Mouse (Mus musculus) heart, postnatal 10 days (tissue): Measurements from ENCODE around the gene Lbh. TPM values are rescaled to one million over a fixed set of nuclear protein-coding genes. Genes with fewer than 3 reads are reported as not detected.

Experiments used
- DNase-seq, 2 experiments: peaks; one replicate each; pipeline ENCODE4 v3.0.0; 2021
- intact Hi-C: fragments of 180-260 bp; cut with DNase I; formaldehyde crosslinking; loops from one replicate; pipeline ENCODE4 v1.15.1; 2025
- total RNA-seq, 2 experiments: library from RNA; stranded (reverse); gene quantifications; 2 replicates each; pipeline ENCODE4 v1.2.3; 2021

Lbh gene
- total RNA-seq, 2 experiments from 2014 or later: 456 to 731 TPM

DNA sequence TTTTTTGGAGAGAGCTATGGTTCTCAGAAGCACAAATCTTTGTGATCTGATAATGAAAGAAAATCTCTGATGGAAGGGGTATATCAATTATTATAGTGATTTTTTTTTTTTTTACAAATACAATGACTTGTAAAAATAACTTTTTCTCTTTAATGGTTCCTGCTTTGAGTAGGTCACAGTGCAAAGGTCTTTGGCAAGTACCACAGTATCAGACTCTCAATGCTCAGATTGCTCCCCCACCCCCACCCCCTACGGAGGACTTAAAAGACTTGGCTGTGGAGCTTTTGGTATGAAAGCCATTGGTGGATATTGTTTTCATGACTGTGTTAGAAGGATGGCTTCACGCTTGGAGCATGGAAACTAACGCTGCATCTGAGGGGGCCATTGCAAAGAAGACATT is 18.2 kb downstream of the Lbh start:
- intact Hi-C loops: loop anchor here (2.0 kb wide), 1 partner anchor 14 kb away; no protein-coding TSS in a partner anchor
- DNase-seq: no peak

DNA sequence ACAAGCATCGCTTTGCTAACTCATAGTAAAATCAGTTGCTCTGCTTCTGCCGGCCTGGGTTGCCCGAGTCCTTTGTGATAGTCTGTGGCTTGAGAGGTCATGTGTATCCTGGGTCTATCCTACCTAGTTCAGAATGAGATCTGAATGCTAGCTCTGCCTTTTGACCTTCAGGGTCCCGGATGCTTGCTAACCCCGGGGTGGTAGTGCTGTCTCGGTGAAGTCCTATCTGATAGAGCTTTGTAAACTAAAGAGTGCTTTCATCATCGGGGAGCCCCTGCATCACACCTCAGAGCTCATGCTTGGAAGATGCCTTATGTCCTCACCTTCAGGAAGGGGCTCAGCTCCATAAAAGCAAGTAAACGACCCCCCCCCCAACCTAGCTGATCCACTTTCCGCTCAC is 19.1 kb downstream of the Lbh start:
- intact Hi-C loops: loop anchor here (2.0 kb wide), 1 partner anchor 14 kb away; no protein-coding TSS in a partner anchor
- DNase-seq: no peak

DNA sequence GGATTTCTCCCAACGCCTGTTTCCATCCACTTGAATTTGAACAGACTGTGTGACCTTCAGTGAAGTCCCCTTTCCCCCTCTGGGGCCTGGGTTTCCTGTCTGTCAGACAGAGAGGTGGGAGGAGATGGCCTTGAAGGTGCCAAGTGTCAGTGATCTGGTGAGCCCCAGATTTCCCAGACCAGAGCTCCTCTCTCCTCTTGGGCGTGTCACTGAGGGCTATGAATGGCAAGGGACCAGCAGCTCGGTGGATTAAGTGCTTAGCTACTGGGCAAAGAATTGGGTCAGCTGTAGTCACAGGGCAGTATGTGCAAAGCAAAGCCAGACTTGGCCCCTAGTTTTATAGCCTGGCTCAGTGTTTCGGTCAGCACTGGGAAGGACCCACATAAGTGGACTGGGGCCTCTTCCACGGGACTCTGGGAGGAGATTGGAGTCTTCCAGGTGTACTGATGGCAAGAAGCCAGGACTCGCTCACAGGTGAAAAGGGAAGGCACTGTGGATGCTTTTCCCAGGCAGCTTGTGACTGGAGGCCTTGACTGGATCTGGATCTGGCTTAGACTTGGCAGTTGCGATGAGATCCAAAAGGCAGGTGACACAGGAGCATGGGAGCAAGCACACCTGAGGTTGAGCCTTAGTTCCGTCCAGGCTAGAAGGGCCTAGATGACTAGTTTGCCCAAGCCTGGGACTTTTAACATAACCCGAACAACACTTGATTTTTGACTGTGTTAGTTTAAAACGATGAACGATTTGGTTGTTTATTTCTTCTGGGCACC is 20.1 kb downstream of the Lbh start:
- peak; percentile 63 to 72 for DNase-seq
- intact Hi-C loops: loop anchor here (2.0 kb wide), 1 partner anchor 39 kb away; no protein-coding TSS in a partner anchor

DNA sequence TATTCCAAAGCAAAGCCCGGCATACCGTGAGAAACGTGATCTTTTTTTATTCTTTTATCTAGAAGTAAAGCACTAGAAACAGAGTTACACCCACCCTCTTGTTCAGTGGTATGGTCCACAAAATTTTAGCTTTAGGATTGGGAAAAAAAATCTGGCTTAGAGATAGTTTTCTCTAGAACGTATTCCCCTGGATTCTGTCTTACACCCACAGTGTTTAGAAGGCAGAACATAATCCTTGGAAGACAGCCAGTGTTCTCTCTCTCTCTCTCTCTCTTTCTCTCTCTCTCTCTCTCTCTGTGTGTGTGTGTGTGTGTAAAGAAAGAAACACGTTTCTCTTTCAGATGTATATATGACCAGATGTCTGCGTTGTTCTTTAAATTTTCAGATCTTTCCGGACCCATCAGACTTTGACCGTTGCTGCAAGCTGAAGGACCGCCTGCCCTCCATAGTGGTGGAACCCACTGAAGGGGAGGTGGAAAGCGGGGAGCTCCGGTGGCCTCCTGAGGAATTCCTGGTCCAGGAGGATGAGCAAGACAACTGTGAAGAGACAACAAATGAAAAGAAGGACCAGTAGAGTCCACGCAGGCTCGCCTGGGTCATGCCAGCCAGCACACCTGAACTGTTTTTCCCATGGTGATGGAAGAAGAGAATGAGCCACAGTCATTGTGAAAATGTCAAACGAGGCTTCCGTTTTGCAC is 20.9 kb downstream of the Lbh start:
- DNase-seq: no peak
- intact Hi-C loops: loop anchor here (2.0 kb wide), 1 partner anchor 38 kb away; no protein-coding TSS in a partner anchor

DNA sequence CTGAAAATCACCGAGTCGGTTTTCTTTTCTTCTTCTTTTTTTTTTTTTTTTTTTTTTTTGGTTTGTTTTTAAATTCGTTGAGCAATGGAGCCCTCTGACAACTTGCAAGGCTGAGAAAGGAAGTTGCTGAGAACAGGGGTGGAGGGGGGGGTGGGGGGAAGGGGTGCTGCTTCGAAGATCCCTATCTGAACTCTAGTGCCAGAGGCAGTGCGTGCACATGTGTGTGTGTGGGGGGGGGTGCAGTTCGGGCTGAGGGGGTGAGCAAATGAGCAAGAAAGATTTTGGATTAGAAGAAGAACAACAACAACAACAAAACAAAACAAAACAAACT is 21.4 kb downstream of the Lbh start:
- DNase-seq: no peak
- intact Hi-C loops: loop anchor here (2.0 kb wide), 1 partner anchor 37 kb away; no protein-coding TSS in a partner anchor

DNA sequence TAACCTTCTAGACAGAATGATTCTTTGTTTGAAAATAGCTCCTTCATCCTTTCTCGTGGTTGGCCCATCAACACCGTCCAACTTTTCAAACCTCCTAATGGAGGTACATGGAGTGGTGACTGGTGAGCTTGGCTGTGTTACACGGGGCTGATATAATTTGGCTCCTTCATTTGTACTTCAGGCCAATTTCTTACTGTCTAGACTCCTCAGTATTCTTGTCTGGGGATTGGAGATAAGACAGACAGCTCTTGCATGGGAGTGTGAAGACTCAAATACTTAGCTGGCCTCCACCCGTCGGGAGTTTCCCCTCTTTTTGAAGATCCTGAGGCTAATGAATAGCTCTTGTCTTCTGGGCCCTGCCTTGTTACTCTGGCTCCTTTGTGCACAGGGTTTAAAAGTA is 26.3 kb downstream of the Lbh start:
- no peak for DNase-seq

DNA sequence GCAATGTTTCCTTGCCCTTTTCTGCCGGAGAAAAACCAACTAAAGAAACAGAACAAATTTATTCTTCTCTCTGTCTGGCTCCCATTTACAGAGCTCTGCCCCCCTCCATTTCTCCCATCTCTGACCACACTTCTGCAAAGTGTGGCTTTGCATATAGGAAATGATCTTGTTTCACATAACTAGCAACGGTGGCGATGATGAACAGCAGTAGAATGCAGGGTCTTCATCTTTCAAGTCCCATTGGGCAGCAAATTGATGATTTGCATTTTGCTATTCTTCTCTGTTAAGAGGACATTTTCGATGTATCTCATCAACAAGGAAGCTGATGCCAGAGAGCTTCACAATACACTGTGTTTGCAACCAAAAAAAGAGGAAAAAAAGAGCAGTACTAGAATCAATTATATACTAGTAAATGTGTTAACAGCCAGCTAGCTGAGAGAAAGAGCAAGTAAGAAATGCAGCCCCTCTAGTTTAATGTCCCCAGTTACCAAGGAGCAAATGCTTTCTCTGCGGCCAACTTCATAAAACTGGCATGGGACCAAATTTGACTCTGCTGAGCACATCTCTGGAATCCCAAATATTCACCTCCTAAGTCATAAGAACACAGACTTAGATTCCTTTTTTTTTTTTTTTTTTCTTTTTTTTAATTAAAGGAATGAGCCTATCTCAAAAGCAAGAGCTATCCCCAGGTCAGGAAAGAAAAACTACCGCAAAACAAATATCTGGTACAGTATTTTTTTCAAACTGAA is 29.2 kb downstream of the Lbh start:
- no peak for DNase-seq
- intact Hi-C loops: no loop called here

More for the DNA sequence above, 26.3 kb downstream of the Lbh start:
- intact Hi-C loops: no loop called here

DNA sequence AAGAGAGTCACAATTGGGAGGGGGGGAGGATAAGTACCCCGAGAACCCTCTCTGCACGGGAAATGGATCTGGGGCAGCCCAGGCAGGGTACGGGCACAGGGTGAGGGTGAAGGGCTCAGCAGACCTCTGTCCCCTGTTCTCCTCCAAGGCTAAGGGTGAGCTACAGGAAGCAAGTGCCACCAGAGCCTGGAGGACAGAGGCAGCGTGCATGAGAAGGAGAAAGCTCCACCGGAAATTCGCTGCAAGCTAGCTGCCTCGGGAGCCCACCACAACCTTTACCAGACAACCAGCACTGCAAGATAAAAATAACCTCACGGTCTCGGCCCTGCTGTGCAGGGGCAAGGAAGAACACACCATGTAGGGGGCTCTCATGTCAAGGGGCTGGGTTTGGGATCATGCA is 30.0 kb downstream of the Lbh start:
- intact Hi-C loops: no loop called here
- DNase-seq: no peak

DNA sequence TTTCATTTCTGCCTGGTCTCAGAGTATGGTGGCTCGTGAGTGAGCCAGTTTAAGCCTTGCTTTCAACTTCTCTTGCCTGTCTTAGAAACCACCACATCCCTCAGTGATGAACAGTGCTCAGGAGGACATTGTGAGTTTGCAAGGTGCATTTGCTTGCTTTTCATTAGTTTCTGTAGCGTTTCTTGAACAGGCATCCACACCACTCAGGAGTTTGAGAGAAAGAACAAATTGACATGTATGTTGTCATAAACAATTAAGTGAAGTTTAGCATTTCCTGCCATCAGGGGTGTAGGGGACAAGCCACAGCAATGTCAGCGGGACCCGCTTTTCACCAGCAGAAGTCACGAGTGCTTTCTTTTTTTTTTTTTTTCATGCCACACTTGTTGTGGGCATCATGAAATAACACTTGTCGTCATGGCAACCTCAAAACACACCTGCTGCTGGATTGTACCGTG is 31.2 kb downstream of the Lbh start:
- no peak for DNase-seq
- intact Hi-C loops: no loop called here

DNA sequence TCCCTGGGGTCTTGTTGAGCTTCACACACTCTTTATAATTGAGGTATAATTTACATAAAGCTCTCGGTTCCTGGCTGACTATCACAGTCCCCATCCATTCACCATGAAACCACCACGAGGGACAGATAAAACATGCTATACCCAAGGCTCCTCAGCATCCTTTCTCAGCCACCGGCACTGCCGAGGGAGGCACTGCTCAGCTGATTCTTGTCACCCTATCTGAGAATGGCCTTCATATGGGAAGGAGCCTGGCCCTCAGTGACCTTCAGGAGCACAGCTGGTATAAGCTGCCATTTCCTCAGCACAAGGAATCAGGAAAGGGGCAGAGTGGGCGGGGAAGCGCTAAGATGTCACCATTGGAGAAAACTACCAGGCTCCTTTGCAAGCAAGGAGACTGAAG is 33.2 kb downstream of the Lbh start:
- intact Hi-C loops: no loop called here
- DNase-seq: no peak

DNA sequence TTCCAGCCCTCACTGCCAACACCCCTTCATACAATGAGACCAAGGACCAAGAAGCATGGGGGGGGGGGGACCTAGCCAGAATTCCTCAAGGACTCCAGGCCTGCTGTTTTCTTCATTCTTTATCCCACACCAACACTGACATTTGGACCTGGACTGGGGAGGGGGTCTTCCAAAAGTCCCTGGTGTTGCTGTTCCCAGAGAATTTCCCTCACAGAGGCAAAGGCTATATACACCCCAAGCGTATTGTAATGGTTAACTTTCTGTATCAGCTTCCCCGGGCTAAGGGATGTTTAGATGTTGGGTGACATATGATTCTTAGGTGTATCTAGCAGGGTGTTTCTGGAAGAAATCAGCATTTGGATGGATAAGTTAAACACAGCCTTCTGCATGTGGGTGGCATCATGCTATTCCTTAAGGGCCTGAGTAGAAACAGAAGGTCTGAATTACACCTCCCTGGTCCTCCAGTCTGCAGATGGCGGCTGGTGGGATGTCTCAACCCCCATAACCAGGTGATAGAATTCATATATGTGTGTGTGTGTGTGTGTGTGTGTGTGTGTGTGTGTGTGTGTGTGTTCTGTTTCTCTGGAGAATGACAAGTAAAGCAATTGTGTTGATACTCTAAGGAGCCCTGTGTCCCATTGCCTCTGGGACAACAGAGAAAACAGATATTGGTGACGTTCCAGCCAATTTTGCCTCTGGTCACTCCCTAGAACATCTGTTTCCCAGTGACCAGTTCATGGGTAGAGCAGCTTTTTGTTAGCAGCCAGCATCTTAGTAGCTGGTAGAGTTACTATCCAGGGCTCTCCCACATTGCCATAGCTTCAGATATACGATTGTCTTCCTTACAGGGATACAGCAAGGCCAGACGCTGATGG is 35.9 kb downstream of the Lbh start:
- intact Hi-C loops: no loop called here
- DNase-seq: no peak

DNA sequence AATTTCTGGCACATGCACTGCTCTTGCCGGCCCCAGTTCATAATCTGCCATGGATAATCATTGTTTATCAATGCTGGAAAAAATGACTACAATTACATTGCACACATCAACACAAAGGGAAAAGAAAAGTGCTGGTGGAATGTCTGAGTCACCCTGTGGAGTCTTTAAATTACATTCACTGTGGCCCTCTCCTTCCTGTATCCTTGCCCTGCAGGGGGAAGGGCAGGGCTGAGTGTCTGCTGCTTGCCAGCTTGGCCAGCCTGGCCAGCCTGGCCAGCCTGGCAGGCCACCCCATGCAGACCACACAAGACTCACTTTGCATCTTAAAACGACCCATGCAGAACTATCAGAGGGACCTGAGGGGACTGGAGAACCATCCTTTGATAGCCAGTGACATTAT is 37.4 kb downstream of the Lbh start:
- intact Hi-C loops: no loop called here
- no peak for DNase-seq

DNA sequence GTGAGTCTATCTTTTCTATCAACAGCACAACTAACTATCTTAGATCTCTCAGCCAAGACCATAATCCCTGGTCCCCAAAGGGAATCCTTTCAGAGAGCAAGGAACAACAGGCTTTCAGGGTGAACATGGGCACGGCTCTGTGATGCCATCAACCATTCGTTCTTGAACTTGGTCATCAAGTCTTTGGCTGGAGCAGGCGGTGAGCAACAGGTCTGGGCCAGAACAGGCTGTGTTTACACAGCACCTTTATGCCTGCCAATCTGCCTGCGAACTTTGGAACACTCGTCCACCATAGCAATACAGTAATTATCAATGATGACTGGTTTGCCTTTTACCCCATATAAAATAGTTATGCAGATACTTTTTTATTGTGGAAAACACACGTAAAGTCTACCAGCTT is 38.9 kb downstream of the Lbh start:
- DNase-seq: no peak
- intact Hi-C loops: no loop called here

DNA sequence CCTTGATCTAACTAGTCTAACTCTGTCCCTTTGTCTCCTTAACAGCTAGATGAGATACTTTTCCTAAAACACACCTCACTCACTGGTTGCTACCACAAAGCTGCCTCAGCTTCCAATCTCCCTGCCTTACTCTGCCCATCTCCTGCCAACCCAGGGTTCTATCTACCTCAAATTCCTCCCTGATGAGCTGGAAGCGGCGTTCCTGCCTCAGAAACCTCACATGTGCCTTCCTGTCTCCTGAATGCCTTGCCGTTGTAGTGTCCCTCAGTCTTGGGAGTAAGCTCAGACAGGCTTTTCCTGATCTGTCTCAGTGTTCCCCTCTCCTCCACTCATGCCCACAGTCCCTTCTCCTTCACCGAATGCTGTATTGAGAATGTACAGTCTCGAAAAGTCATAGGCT is 40.8 kb downstream of the Lbh start:
- no peak for DNase-seq
- intact Hi-C loops: no loop called here

DNA sequence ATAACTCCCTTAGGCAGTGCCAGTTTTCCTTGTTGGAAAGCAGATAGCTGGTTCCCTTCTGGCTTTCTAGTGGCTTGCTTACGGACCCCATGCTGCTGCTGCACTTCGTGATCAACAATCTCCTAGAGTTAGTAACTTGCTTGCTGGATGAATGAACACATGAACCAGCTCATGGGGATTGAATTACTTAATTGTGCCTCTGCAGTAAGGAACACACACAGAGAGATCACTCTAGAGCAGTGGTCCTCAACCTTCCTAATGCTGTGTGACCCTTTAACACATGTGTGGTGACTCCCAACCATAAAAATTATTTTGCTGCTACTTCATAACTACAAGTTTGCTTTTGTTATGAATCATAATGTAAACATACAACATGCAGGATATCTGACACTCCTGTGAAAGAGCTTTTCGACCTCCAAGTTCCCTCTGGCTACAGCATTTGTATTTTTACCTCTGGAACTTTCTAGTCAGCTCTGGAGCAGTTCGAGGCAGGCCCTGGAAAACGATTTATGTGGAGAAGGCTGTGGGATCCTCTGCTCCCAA is 41.5 kb downstream of the Lbh start:
- intact Hi-C loops: no loop called here
- no peak for DNase-seq

DNA sequence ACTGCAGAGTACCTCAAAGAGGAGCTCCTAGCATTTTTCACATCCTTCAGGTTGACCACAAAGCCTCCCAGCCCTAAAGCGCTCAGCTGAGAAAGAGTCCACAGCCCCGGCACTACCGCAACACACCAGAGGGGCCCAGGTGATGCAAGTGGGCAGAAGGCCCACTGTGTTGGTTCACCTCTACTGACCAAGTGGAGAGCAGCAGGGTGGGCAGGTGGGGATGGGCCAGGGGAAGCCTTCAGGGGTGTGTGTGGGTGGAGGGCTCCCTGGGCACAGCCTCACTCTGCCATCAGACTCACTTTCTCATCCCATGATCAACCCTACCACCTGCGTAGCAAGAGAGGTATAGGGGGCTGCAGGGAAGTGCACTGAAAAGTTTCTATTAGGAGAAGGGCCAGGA is 42.1 kb downstream of the Lbh start:
- intact Hi-C loops: no loop called here
- DNase-seq: no peak

DNA sequence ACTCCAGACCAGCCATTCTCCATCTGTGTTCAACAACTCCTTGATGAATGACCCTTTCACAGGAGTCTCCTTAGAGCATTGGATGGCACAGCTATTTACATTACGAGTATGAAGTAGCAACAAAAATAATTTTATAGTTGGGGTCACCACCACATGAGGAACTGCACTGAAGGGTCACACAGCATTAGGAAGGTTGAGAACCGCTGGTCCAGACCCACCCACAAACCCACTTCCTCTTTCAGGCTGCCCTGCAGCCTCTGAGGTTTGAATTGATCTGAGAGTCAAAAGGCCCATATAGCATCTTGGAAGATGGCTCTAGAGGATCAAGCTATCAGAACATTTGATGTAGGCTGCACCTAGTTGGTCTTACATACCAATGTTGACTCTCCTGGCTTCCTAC is 42.8 kb downstream of the Lbh start:
- intact Hi-C loops: no loop called here
- no peak for DNase-seq

DNA sequence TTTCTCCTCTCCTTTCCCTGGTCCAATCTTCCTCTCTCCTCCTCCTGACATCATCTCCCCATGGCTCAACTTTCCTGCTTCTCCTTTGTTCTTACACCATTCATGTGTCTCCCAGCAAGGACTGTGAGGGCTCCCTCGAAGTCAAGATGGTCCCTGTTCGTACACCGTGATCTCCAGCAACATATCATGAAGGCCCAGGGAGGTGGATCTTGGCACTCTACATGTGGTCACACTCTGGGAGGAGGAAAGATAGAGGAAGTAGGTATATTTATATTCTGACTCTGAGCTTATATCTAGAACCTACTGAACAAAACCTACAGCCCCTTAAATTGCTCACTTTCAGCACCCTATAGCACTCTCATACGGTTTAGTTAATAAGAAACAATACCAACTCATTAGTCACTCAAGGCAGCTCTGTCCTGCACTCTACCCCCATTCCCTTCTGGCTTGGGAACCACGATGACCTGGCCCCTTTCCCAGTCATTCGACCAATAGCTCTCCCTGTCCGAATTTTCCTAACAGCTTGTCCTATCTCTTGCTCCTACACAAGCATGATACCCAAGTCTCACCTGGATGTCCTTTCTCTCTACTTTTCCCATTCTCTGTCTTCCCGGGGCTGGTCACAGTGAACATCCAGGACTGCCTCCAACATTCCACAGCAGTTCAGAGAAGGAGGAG is 44.0 kb downstream of the Lbh start:
- intact Hi-C loops: no loop called here
- no peak for DNase-seq

DNA sequence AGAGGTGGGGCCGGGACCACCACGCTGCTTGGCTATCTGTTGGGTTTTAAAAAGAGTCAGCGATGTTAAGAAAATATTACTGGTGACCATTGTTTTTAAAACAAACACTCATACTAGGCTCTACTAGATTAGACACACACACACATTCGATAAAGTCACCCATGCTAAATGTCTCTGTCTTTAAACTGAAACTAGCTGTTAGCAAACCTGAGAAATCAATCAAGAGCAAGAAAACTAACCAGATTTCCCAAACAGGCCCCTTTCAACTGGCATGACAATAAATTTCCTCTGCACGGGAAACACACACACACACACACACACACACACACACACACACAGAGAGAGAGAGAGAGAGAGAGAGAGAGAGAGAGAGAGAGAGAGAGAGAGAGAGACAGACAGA is 47.6 kb downstream of the Lbh start:
- no peak for DNase-seq
- intact Hi-C loops: no loop called here

DNA sequence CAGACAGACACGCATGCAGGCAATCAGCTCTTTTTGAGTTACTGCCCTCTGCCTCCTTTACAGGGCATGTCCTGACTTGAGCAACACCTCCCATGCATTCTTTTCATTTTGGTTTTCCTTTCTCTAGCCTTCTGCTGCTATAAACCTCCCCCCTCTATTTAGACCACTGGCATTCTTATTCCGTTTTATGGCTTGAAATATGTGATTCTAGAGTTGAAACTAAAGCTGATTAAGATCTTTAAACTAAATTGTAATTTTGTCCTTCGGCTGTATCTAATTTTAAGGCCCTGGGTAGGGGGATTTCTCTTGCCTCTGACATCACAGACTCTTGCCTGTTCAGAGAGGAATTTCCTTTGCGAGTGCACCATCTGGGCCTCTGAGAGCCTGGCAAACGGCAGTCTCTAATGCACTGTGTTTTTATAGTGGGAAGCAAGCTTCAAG is 48.0 kb downstream of the Lbh start:
- intact Hi-C loops: no loop called here
- no peak for DNase-seq
